Mouse (Mus musculus) naive thymus-derived CD4-positive, alpha-beta T cell, adult 5 months (primary cell): ENCODE data around the gene Calm3. TPM values are rescaled to one million over a fixed set of nuclear protein-coding genes. Genes with fewer than 3 reads are reported as not detected.

Experiments used
- polyA plus RNA-seq: library from polyadenylated mRNA; unstranded; fragments of 100-300 nt; shearing (Covaris generic); gene quantifications from one replicate; pipeline ENCODE4 v1.2.1, GENCODE M21; 2017

The Calm3 gene
- 59.6 TPM for polyA plus RNA-seq

DNA sequence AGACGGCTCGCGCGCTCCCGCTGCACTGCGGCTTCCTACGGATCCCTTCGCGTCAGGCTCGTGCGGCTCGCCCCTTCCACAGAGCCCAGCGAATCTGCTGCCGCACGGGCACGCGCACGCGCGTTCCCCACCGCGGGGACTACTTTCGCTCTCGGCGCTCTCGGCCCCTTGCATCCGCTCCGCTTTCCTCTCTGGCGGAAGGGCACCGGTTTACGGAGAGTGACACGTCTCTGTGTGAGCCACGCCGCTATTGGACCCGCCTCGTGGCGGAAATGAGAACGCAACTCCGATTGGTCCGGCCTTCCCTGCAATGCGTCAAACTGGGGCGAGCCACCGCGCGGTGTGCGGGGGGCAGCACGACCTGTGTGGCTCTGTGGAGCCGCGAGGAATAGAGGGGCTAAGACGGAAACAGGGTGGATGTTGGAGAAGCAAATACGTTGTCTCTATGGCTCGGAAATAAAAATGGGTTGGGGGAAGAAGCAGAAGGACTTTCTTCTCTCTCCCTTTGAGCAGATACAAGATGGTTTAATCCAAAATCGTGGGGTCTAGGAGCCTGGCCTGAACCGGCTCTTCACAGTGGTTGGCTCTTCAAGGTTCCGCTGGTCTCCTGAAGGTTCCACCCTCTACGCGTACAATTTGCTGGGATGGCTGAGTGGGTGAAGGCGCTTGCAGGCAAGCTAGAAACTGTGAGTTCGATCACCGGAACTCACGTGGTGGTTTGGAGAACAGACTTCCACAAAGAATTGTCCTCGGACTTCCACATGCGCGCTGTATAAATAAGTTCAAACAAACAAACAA, at the start of gene Calm3:
Gene Calm3 (minus strand): TSS at position 78 of the 798 bp plus-strand sequence.

DNA sequence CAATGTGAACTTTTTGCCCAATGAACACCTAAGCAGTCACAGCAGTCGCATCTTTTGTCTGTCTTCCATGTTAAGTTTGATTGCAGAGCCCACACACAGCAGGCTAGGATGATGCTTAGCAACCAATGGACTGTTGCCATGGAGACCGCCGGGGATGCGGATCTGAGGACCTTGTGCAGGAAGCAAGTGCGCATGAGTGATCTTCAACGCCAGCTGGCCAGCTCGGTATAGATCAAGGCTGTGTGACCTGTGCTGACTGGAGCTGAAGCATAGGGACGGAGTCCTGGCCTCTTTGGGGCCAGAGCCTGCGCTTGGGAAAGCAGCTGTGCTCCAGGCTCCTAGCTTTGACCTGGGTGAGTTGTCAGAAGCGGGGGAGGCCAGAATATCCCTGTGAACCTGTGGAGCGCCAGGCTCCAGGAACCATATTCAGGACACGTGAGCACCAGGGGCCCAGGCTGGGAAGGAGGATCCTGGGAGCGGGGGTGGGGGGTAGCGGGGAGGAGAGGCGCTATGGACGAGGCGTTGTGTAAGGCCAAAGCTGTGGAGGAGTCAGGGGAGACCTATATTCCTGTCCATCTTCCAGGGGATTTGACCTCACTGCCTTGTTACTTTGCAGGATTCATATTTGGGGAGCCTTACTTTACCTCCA, 35.7 kb upstream of the Calm3 start, which contains the start of gene Pnmal1:
Gene Pnmal1 (plus strand): TSS at position 141 of the 649 bp plus-strand sequence.

DNA sequence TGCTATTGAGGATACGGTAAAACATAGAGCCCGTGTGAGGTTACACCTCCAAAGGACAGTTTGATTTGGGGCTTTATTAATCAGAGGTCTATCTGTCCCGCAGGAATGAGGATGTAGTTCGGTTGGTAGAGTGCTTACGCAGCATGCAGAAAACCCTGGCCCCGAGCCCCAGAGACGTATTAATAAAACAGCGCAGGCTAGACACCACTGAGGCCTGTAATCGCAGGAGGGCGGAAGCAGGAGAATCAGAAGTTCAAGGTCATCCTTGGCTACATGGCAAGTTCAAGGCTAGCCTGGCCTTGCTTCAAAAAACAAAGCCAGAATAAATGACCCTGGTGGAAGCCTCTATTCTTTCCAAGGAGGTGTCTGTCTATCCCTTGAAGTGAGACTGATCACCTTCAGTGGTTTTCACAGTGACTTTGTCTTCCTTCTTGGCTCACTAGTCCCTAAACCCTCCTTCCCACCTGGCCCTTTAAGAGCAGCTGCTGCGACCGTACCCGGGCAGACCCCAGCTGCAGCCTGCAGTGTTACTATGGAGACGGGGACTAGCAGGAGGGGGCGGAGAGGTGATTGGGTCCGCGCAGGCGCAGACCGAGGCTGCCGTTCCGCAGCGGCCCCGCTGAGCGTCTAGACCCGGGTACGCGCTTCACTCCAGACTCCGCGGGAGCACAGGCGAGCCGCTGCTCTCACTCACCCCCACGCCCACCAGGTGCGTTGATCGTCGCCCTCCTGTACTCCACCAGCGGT, 20.3 kb upstream of the Calm3 start, which contains the start of gene Pnmal2:
Gene Pnmal2 (plus strand): TSS at position 622 of the 747 bp plus-strand sequence.

DNA sequence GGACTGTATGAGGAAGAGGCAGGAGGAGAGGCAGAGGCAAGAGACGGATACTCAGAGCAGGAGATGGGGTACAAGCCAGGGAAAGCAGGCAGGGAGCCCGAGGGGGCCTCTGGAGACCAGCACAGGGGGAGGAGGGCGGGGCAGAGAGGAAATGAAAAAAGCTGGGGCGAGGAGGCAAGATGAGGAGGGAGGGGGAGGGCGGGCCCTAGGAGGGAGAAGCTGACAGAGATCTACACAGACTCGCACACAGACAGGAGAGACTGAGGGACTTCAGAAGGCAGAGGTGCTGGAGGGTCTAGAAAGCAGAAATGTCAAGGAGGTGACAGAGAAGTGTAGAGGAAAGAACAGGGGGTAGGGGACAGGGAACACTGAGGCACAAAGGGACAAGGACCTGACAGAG, 17.6 kb downstream of the Calm3 start, which contains the start of gene Ptgir:
Gene Ptgir (plus strand): TSS at position 210 of the 400 bp plus-strand sequence.

DNA sequence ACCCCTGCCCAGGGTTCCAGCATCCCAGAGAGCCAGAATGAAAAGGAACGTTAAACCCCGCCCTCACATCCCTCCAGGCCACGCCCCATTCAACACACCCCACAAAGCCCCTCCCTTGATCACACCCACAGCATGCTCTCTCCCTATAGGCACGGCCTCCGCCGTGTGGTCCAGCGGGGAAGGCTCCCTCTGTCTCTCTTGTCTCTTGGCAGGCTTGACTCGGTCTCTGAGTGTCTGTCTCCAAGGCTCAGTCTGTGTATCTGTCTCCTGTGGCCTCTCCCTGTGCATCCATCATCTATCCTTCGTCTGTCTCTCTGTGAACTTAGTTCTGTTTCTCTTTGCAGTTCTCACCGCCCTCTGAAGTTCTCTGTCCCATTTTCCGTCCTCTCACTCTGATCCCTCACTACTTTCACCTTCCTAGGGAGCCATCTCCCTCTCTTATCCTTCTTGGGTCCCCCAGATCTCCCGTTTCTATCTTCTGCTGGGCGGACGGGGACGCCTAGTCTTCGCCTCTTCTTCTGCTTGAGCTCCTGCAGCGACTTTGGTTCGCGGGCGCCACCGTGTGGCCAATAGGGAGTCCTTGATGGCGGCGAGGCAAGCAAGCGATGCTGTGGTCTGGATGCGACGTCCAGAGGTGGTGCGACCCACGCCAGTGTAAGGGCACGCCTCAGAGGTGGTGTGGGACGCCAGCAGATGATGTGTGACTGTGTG, 32.1 kb downstream of the Calm3 start, which contains the start of gene Gng8:
Gene Gng8 (plus strand): TSS at position 146 of the 711 bp plus-strand sequence.

DNA sequence AGATGAGACGGTGACA, 48.8 kb downstream of the Calm3 start, which contains the start of gene Dact3:
Gene Dact3 (plus strand): TSS at position 8 of the 16 bp plus-strand sequence.

Other genes starting within 250 kb of the Calm3 start
- not detected for gene Ceacam15, start 248.4 kb downstream of the Calm3 start, polyA plus RNA-seq
- gene Ceacam9, start 202.2 kb downstream of the Calm3 start, polyA plus RNA-seq: not detected
- gene Ap2s1, start 185.7 kb downstream of the Calm3 start, polyA plus RNA-seq: 85.8 TPM
- gene Slc1a5, start 142.8 kb downstream of the Calm3 start, polyA plus RNA-seq: 258 TPM
- gene Strn4, start 108.2 kb downstream of the Calm3 start, polyA plus RNA-seq: 79.3 TPM
- 22.8 TPM for gene Fkrp, start 107.4 kb downstream of the Calm3 start, polyA plus RNA-seq
- 220 TPM for gene Prkd2, start 81.2 kb downstream of the Calm3 start, polyA plus RNA-seq
- gene Dact3, start 48.8 kb downstream of the Calm3 start, polyA plus RNA-seq: 0.15 TPM
- gene Gng8, start 32.3 kb downstream of the Calm3 start, polyA plus RNA-seq: not detected
- gene Ptgir, start 17.6 kb downstream of the Calm3 start, polyA plus RNA-seq: 4.1 TPM
- not detected for gene Pnmal2, start 20.6 kb upstream of the Calm3 start, polyA plus RNA-seq
- gene Pnmal1, start 35.6 kb upstream of the Calm3 start, polyA plus RNA-seq: not detected
- 1.2 TPM for gene Gm42372, start 59.0 kb upstream of the Calm3 start, polyA plus RNA-seq
- gene Ccdc8, start 68.6 kb upstream of the Calm3 start, polyA plus RNA-seq: 0.07 TPM
- gene Ppp5c, start 103.8 kb upstream of the Calm3 start, polyA plus RNA-seq: 92.2 TPM
- 0.27 TPM for gene Hif3a, start 138.3 kb upstream of the Calm3 start, polyA plus RNA-seq
- gene Psg16, start 149.9 kb upstream of the Calm3 start, polyA plus RNA-seq: 0.39 TPM
- not detected for gene Ceacam3, start 226.2 kb upstream of the Calm3 start, polyA plus RNA-seq